Mouse (Mus musculus): ENCODE results near the gene Slc7a3. TPM values are rescaled to one million over a fixed set of nuclear protein-coding genes. Genes with fewer than 3 reads are reported as not detected.
A peak's percentile ranks its signal among the peaks of the same experiment; 100 is the strongest.
"Not testable (repeated sequence)": the region's sequence is repeated elsewhere in the genome, so short reads cannot be mapped to it uniquely, and the experiment has no call there.

Slc7a3 gene
- polyA plus RNA-seq, 1 experiment = 19.0 TPM

DNA sequence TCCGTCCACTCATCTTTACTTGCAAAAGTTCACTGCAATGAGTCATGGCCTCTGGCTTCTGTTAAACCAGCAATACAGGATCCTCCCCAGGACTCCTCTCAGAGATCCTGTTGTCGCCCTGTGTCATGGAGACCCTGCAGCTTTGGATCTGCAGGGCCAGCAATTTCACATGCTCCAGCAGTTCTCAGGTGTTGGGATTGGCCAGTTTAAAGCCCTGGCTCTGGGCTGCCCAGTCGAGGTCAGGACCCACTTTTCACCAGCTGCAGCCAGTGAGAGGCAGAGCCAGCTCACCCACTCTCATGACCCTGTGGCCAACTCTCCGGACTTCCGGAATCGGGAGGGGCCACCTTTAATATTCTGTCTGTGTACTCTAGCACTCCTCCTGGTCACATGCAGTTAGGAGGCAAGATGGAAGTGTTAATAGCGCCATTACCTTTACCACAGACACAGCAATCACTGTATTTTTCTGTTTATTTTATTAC lies 40.7 kb upstream of the Slc7a3 start:
- H3K79me2 ChIP-seq (ENCODE audit: control insufficient read depth, insufficient read depth) = no peaks in the 10 kb centered on the region
- peak overlapping the region; percentile 71 for H3K4me2 ChIP-seq (ENCODE audit: low read depth)
- no peak overlapping the region for H3ac ChIP-seq (ENCODE audit: control insufficient read depth, insufficient read length)
- H3K4me3 ChIP-seq = no peak overlapping the region
- no peaks in the 10 kb centered on the region for H3K27me3 ChIP-seq (ENCODE audit: control insufficient read depth, insufficient read depth, insufficient read length)
- TF ChIP-seq TCF12 (IDR thresholded peaks at IDR 0.05; ENCODE audit: insufficient read depth, poor library complexity, severe bottlenecking) (no peak), MYOG (IDR thresholded peaks at IDR 0.05; ENCODE audit: control insufficient read depth in 1 of 3, insufficient read depth in 1 of 3, insufficient read length in 2 of 3, low read depth in 2 of 3) (no peak), REST (IDR thresholded peaks at IDR 0.05; ENCODE audit: insufficient read depth, insufficient read length) (no peak), POLR2A (IDR thresholded peaks at IDR 0.05; ENCODE audit: insufficient read length, low read depth) (no peak), CEBPB (IDR thresholded peaks at IDR 0.05; ENCODE audit: insufficient read depth, poor library complexity, severe bottlenecking) (no peak), USF1 (IDR thresholded peaks at IDR 0.05; ENCODE audit: low read depth) (peak; percentile 27), POLR2AphosphoS2 (IDR thresholded peaks at IDR 0.05; ENCODE audit: insufficient read length, low read depth) (no peak)
- no peaks in the 10 kb centered on the region for H3K36me3 ChIP-seq (ENCODE audit: control insufficient read depth, insufficient read depth)

DNA sequence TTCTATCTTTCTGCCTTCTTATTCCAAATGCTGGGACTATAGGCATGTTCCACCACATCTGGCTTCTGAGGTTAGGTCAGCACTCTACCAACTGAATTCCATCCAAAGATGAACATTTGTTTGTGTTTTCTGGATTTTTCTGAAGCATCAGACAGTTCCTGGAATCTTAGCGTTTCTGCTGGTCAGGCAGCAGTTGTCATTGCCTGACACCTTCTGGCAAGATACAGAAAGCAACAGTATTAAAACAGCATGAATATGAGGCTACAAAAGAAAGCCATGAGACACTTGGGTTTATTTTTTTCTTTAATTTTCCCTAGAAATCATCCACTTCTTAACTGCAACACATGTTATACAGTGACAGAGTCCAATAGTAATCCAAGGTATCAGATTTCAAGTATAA lies 34.7 kb upstream of the Slc7a3 start:
- Histone ChIP-seq H3ac (ENCODE audit: control insufficient read depth, insufficient read length) (no peak overlapping the region), H3K4me2 (ENCODE audit: low read depth) (no peak overlapping the region), H3K36me3 (ENCODE audit: control insufficient read depth, insufficient read depth) (no peaks in the 10 kb centered on the region), H3K79me2 (ENCODE audit: control insufficient read depth, insufficient read depth) (no peaks in the 10 kb centered on the region), H3K27me3 (ENCODE audit: control insufficient read depth, insufficient read depth, insufficient read length) (no peaks in the 10 kb centered on the region), H3K4me3 (no peak overlapping the region)
- TF ChIP-seq SRF (IDR thresholded peaks at IDR 0.05; ENCODE audit: control insufficient read depth, insufficient read length, low read depth) = no peak
- no peak for TF ChIP-seq MYOG (IDR thresholded peaks at IDR 0.05; ENCODE audit: control insufficient read depth in 1 of 3, insufficient read depth in 1 of 3, insufficient read length in 2 of 3, low read depth in 2 of 3)
- no peak for TF ChIP-seq USF1 (IDR thresholded peaks at IDR 0.05; ENCODE audit: low read depth)
- no peak for TF ChIP-seq CEBPB (IDR thresholded peaks at IDR 0.05; ENCODE audit: insufficient read depth, poor library complexity, severe bottlenecking)

DNA sequence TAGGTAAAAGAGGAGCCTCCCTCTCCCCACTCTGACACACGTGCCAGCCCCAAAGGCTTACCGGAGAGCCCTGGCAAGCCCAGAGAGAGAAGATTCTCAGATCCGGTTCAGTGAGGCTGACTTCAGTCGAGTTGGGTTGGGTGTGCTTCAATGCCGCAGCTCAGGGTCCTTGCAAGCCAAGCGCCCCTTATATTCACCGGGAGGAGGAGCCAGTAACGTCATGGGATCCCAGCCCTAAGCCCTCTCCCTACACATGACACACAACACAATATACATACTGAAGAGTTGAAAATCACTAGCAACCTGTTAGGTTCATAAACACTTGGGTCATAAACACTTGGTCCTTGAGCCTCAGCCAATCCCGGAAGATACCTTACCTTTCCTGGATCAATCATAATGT lies 609 bp downstream of the Slc7a3 start:
- not testable (repeated sequence) for H3K4me2 ChIP-seq (ENCODE audit: low read depth); H3K79me2 ChIP-seq (ENCODE audit: control insufficient read depth, insufficient read depth); H3K27me3 ChIP-seq (ENCODE audit: control insufficient read depth, insufficient read depth, insufficient read length); H3ac ChIP-seq (ENCODE audit: control insufficient read depth, insufficient read length); H3K36me3 ChIP-seq (ENCODE audit: control insufficient read depth, insufficient read depth)
- peak overlapping the region; percentile 17 for H3K4me3 ChIP-seq

DNA sequence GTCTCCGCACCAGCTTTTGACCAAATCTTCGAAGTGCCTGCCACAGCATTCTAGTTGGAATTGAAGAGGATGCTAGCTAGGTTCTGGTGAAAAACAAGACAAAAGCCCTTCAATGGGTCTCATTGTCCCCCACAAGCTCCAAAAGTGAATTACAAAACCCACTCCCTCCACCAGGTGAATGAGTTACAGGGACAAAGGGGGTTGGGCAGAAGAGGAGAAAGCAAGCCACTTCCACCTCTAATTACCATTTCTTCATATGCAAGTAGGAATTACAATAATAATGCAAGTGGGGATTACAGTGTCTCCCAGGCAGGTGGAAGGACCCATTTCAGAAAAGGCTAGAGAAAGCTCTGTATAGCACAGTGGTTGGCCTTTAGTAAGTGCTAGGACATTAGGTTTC lies 1.6 kb downstream of the Slc7a3 start:
- TF ChIP-seq POLR2A (IDR thresholded peaks at IDR 0.05; ENCODE audit: insufficient read length, low read depth) (no peak), MYOG (IDR thresholded peaks at IDR 0.05; ENCODE audit: control insufficient read depth in 1 of 3, insufficient read depth in 1 of 3, insufficient read length in 2 of 3, low read depth in 2 of 3) (no peak), CEBPB (IDR thresholded peaks at IDR 0.05; ENCODE audit: insufficient read depth, poor library complexity, severe bottlenecking) (no peak), TCF12 (IDR thresholded peaks at IDR 0.05; ENCODE audit: insufficient read depth, poor library complexity, severe bottlenecking) (no peak), MYOD1 (IDR thresholded peaks at IDR 0.05; ENCODE audit: control insufficient read depth in 1 of 3, insufficient read length in 2 of 3, low read depth in 2 of 3) (no peak), MAX (IDR thresholded peaks at IDR 0.05; ENCODE audit: low read depth) (no peak), USF1 (IDR thresholded peaks at IDR 0.05; ENCODE audit: low read depth) (no peak), REST (IDR thresholded peaks at IDR 0.05; ENCODE audit: insufficient read depth, insufficient read length) (no peak), POLR2AphosphoS2 (IDR thresholded peaks at IDR 0.05; ENCODE audit: insufficient read length, low read depth) (no peak), SRF (IDR thresholded peaks at IDR 0.05; ENCODE audit: control insufficient read depth, insufficient read length, low read depth) (no peak), TCF3 (IDR thresholded peaks at IDR 0.05; ENCODE audit: insufficient read length, low read depth) (no peak), E2F4 (IDR thresholded peaks at IDR 0.05; ENCODE audit: insufficient read depth) (no peak)
- H3K79me2 ChIP-seq (ENCODE audit: control insufficient read depth, insufficient read depth) = no peaks in the 10 kb centered on the region
- no peaks in the 10 kb centered on the region for H3K36me3 ChIP-seq (ENCODE audit: control insufficient read depth, insufficient read depth)
- no peaks in the 10 kb centered on the region for H3K27me3 ChIP-seq (ENCODE audit: control insufficient read depth, insufficient read depth, insufficient read length)
- peak overlapping the region; percentile 17 for H3K4me3 ChIP-seq
- H3ac ChIP-seq (ENCODE audit: control insufficient read depth, insufficient read length) = no peak overlapping the region
- no peak overlapping the region for H3K4me2 ChIP-seq (ENCODE audit: low read depth)

DNA sequence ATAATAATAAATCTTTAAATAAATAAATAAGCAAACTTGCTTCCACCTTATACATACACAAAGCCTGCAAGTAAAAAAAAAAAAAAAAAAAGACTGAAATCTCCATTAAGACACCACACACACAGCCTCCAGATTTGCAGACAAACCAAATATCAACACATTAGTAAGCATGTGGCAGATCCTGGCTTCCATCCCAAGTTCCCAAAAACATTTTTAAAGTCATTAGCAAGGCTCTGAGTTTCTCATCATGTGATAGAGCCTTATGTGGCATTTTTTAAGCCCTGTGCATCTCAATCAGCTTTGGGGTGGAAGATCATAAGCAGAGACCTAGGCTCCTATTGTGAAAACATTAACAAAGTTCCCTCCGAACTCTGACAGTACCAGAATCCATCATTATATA lies 20.6 kb downstream of the Slc7a3 start:
- H3K79me2 ChIP-seq (ENCODE audit: control insufficient read depth, insufficient read depth) = no peaks in the 10 kb centered on the region
- TF ChIP-seq MAX (IDR thresholded peaks at IDR 0.05; ENCODE audit: low read depth) = no peak
- no peak for TF ChIP-seq TCF3 (IDR thresholded peaks at IDR 0.05; ENCODE audit: insufficient read length, low read depth)
- no peak for TF ChIP-seq REST (IDR thresholded peaks at IDR 0.05; ENCODE audit: insufficient read depth, insufficient read length)
- TF ChIP-seq TCF12 (IDR thresholded peaks at IDR 0.05; ENCODE audit: insufficient read depth, poor library complexity, severe bottlenecking) = no peak
- TF ChIP-seq MYOG (IDR thresholded peaks at IDR 0.05; ENCODE audit: control insufficient read depth in 1 of 3, insufficient read depth in 1 of 3, insufficient read length in 2 of 3, low read depth in 2 of 3) = no peak
- TF ChIP-seq CEBPB (IDR thresholded peaks at IDR 0.05; ENCODE audit: insufficient read depth, poor library complexity, severe bottlenecking) = no peak
- no peak for TF ChIP-seq SRF (IDR thresholded peaks at IDR 0.05; ENCODE audit: control insufficient read depth, insufficient read length, low read depth)
- no peak for TF ChIP-seq USF1 (IDR thresholded peaks at IDR 0.05; ENCODE audit: low read depth)
- no peak for TF ChIP-seq MYOD1 (IDR thresholded peaks at IDR 0.05; ENCODE audit: control insufficient read depth in 1 of 3, insufficient read length in 2 of 3, low read depth in 2 of 3)
- no peak for TF ChIP-seq POLR2A (IDR thresholded peaks at IDR 0.05; ENCODE audit: insufficient read length, low read depth)
- TF ChIP-seq POLR2AphosphoS2 (IDR thresholded peaks at IDR 0.05; ENCODE audit: insufficient read length, low read depth) = no peak
- TF ChIP-seq E2F4 (IDR thresholded peaks at IDR 0.05; ENCODE audit: insufficient read depth) = no peak
- no peak overlapping the region for H3ac ChIP-seq (ENCODE audit: control insufficient read depth, insufficient read length)
- H3K4me3 ChIP-seq = no peak overlapping the region
- H3K36me3 ChIP-seq (ENCODE audit: control insufficient read depth, insufficient read depth) = no peaks in the 10 kb centered on the region
- no peak overlapping the region for H3K4me2 ChIP-seq (ENCODE audit: low read depth)
- H3K27me3 ChIP-seq (ENCODE audit: control insufficient read depth, insufficient read depth, insufficient read length) = no peaks in the 10 kb centered on the region
